Mouse (Mus musculus): ENCODE measurements around the gene Sf3a3.

DNA sequence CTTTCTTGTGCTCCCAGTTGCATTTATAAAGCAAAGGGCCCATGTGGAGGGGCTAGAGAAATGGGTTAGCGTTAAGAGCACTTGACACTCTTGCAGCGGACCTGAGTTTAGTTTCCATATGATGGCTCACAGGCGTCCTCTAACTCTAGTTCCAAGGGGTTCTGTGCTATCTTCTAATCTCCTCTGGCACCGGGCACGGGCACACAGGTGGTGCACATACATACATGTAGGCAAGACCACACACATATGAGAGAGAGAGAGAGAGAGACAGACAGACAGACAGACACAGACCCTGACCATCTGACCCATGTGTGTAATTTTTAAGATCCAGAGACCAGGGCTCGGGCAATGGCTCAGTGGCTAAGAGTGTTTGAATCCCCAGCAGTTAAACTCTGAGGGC is 59.4 kb downstream of the Sf3a3 start:
- TF ChIP-seq GATA1 (IDR thresholded peaks at IDR 0.05; ENCODE audit: borderline replicate concordance, low read length): no peak
- TF ChIP-seq FLI1 (IDR thresholded peaks at IDR 0.05; ENCODE audit: low read length): no peak

Data from megakaryocyte, embryonic 14.5 days (primary cell).